Mouse (Mus musculus): ENCODE measurements around the gene Lurap1l. TPM values are rescaled to one million over a fixed set of nuclear protein-coding genes. Genes with fewer than 3 reads are reported as not detected.

The Lurap1l gene
- total RNA-seq (2015) = not detected in 2 replicates
- total RNA-seq (2017) = not detected in 2 replicates

- ATAC-seq (ENCODE audit: poor library complexity, severe bottlenecking) = no peak
Measured at GRCm38 (mm10) chr4:80910481-80910870, at the start of gene Lurap1l. Gene Lurap1l, plus strand, starts transcription at chr4:80910646.

- ATAC-seq (ENCODE audit: poor library complexity, severe bottlenecking) = no peak
Measured at GRCm38 (mm10) chr4:80862962-80863361, 47.5 kb upstream of the Lurap1l start.

GRCm38 (mm10) chr4:80863906-80864305, 46.5 kb upstream of the Lurap1l start:
- ATAC-seq (ENCODE audit: poor library complexity, severe bottlenecking) = no peak

- ATAC-seq (ENCODE audit: poor library complexity, severe bottlenecking) = no peak
Measured at GRCm38 (mm10) chr4:80864511-80864922, 45.9 kb upstream of the Lurap1l start.

GRCm38 (mm10) chr4:80866065-80866464, 44.4 kb upstream of the Lurap1l start:
- no peak for ATAC-seq (ENCODE audit: poor library complexity, severe bottlenecking)

- ATAC-seq (ENCODE audit: poor library complexity, severe bottlenecking) = no peak
Measured at GRCm38 (mm10) chr4:80869598-80869997, 40.8 kb upstream of the Lurap1l start.

- ATAC-seq (ENCODE audit: poor library complexity, severe bottlenecking) = no peak
Measured at GRCm38 (mm10) chr4:80872847-80873644, 37.4 kb upstream of the Lurap1l start.

GRCm38 (mm10) chr4:80874121-80874859, 36.2 kb upstream of the Lurap1l start:
- ATAC-seq (ENCODE audit: poor library complexity, severe bottlenecking) = no peak

GRCm38 (mm10) chr4:80875055-80875454, 35.4 kb upstream of the Lurap1l start:
- ATAC-seq (ENCODE audit: poor library complexity, severe bottlenecking) = no peak

- no peak for ATAC-seq (ENCODE audit: poor library complexity, severe bottlenecking)
Measured at GRCm38 (mm10) chr4:80881996-80882599, 28.3 kb upstream of the Lurap1l start.

- ATAC-seq (ENCODE audit: poor library complexity, severe bottlenecking) = no peak
Measured at GRCm38 (mm10) chr4:80886631-80887030, 23.8 kb upstream of the Lurap1l start.

- no peak for ATAC-seq (ENCODE audit: poor library complexity, severe bottlenecking)
Measured at GRCm38 (mm10) chr4:80891004-80891403, 19.4 kb upstream of the Lurap1l start.

GRCm38 (mm10) chr4:80895278-80895894, 15.1 kb upstream of the Lurap1l start:
- ATAC-seq (ENCODE audit: poor library complexity, severe bottlenecking) = no peak

GRCm38 (mm10) chr4:80906726-80907125, 3.7 kb upstream of the Lurap1l start:
- ATAC-seq (ENCODE audit: poor library complexity, severe bottlenecking) = no peak

- ATAC-seq (ENCODE audit: poor library complexity, severe bottlenecking) = no peak
Measured at GRCm38 (mm10) chr4:80907973-80908372, 2.5 kb upstream of the Lurap1l start.

- no peak for ATAC-seq (ENCODE audit: poor library complexity, severe bottlenecking)
Measured at GRCm38 (mm10) chr4:80908902-80909301, 1.5 kb upstream of the Lurap1l start.

GRCm38 (mm10) chr4:80910871-80911701, 640 bp downstream of the Lurap1l start:
- no peak for ATAC-seq (ENCODE audit: poor library complexity, severe bottlenecking)

GRCm38 (mm10) chr4:80911706-80912540, 1.5 kb downstream of the Lurap1l start:
- ATAC-seq (ENCODE audit: poor library complexity, severe bottlenecking) = no peak

GRCm38 (mm10) chr4:80915211-80915610, 4.8 kb downstream of the Lurap1l start:
- ATAC-seq (ENCODE audit: poor library complexity, severe bottlenecking) = no peak

Data from megakaryocyte, adult 5-6 weeks (primary cell).